ENCODE assay signal across 30 mouse cellular contexts in genomic region chr8:47900361-47900760, GRCm38 (mm10).
"Had no signal": no experiment of that assay in that cellular context is flagged by ENCODE, and none has a peak within 500 bp of the region (broad histone marks: within the 10 kb centered on the region; RNA-seq: fewer than 3 reads in every experiment).

No protein-coding gene starts in this region.

- H3K9ac ChIP-seq: limb, embryonic 12.5 days; limb, embryonic 13.5 days; limb, embryonic 15.5 days; liver, embryonic 12.5 days; liver, embryonic 13.5 days; liver, embryonic 14.5 days; liver, embryonic 15.5 days; liver, postnatal 0 days; lung, embryonic 14.5 days; lung, embryonic 15.5 days; midbrain, embryonic 12.5 days; midbrain, embryonic 13.5 days; midbrain, embryonic 15.5 days had no signal

- H3K4me1 ChIP-seq: limb, embryonic 10.5 days; limb, embryonic 12.5 days; limb, embryonic 15.5 days; liver, embryonic 12.5 days; liver, embryonic 13.5 days; liver, embryonic 15.5 days; midbrain, embryonic 10.5 days; midbrain, embryonic 12.5 days; midbrain, embryonic 13.5 days; midbrain, embryonic 15.5 days had no signal

- H3K27me3 ChIP-seq: limb, embryonic 12.5 days; limb, embryonic 13.5 days; limb, embryonic 15.5 days; liver, embryonic 12.5 days; liver, embryonic 13.5 days; liver, embryonic 15.5 days; lung, embryonic 15.5 days; megakaryocyte, embryonic 14.5 days; midbrain, embryonic 12.5 days; midbrain, embryonic 13.5 days; midbrain, embryonic 15.5 days had no signal

- H3K27ac ChIP-seq: left cerebral cortex, adult 2 months; limb, embryonic 10.5 days; limb, embryonic 12.5 days; limb, embryonic 13.5 days; limb, embryonic 15.5 days; liver, embryonic 12.5 days; liver, embryonic 13.5 days; liver, embryonic 14.5 days; liver, embryonic 15.5 days; lung, embryonic 15.5 days; macrophage; midbrain, embryonic 10.5 days; midbrain, embryonic 12.5 days; midbrain, embryonic 13.5 days; midbrain, embryonic 15.5 days had no signal

- DNase-seq: left cerebral cortex, postnatal 4 days; liver; liver, embryonic 13.5 days; liver, postnatal 0 days; lung, adult 18-20 months; lung, adult 2 months; lung, embryonic 14.5 days; lung, postnatal 10 days; lung, postnatal 14 days; lung, postnatal 36 days; lung, postnatal 4 days had no signal

- H3K36me3 ChIP-seq: liver, embryonic 15.5 days; midbrain, embryonic 13.5 days; midbrain, embryonic 15.5 days had no signal

- H3K4me3 ChIP-seq: left cerebral cortex, adult 2 months; limb, embryonic 10.5 days; limb, embryonic 12.5 days; limb, embryonic 13.5 days; limb, embryonic 15.5 days; liver, embryonic 12.5 days; liver, embryonic 13.5 days; liver, embryonic 15.5 days; lung, embryonic 15.5 days; megakaryocyte, embryonic 14.5 days; midbrain, embryonic 10.5 days; midbrain, embryonic 12.5 days; midbrain, embryonic 13.5 days; midbrain, embryonic 15.5 days; myocyte had no signal

- ATAC-seq: liver, embryonic 12.5 days; liver, postnatal 0 days; lung, postnatal 0 days; midbrain, embryonic 13.5 days; midbrain, embryonic 15.5 days; midbrain, embryonic 16.5 days had no signal

- H3K4me2 ChIP-seq: limb, embryonic 12.5 days; limb, embryonic 13.5 days; limb, embryonic 15.5 days; liver, embryonic 11.5 days; liver, embryonic 12.5 days; liver, embryonic 13.5 days; liver, embryonic 15.5 days; lung, embryonic 14.5 days; lung, embryonic 15.5 days; midbrain, embryonic 12.5 days; midbrain, embryonic 13.5 days; midbrain, embryonic 15.5 days had no signal

- H3K9me3 ChIP-seq: limb, embryonic 10.5 days; limb, embryonic 12.5 days; limb, embryonic 13.5 days; limb, embryonic 15.5 days; liver, embryonic 12.5 days; liver, embryonic 13.5 days; liver, embryonic 15.5 days; lung, embryonic 15.5 days; megakaryocyte, embryonic 14.5 days; midbrain, embryonic 10.5 days; midbrain, embryonic 12.5 days; midbrain, embryonic 13.5 days; midbrain, embryonic 15.5 days had no signal
